Mouse (Mus musculus) splenic B cell, adult 2 months (primary cell): ENCODE measurements at regions not wholly inside any gene's neighbourhood (a gene's known extent, or its start where the extent isn't known, plus 50 kb on each side); places are given as distances from the start of the nearest gene placed in this dataset.

Source experiments
- DNase-seq: peaks from one replicate; pipeline ENCODE4 v3.0.0-alpha.2; 2011; ENCODE audit warnings: low read depth, low spot score
- H3K27me3 ChIP-seq: 2 replicates; pipeline ENCODE4 v1.6.1; 2012; ENCODE audit warnings: mild to moderate bottlenecking, low read length, moderate library complexity, mixed read lengths; ENCODE audit not compliant: control insufficient read depth, poor library complexity, insufficient read depth, severe bottlenecking
- H3K36me3 ChIP-seq: 2 replicates; pipeline ENCODE4 v1.6.1; 2012; ENCODE audit warnings: mild to moderate bottlenecking, low read length, moderate library complexity, mixed read lengths; ENCODE audit not compliant: control insufficient read depth, poor library complexity, insufficient read depth, severe bottlenecking

GRCm38 (mm10) chr10:21696671-21697070 lies 103.7 kb downstream of the 1700020N01Rik start:
- Histone ChIP-seq H3K36me3 (no peaks in the 10 kb centered on the region), H3K27me3 (no peaks in the 10 kb centered on the region; the same call in 1 of the 2 replicates)
- no peak for DNase-seq

- no peak for DNase-seq
- Histone ChIP-seq H3K27me3 (no peaks in the 10 kb centered on the region), H3K36me3 (no peaks in the 10 kb centered on the region)
Measured at GRCm38 (mm10) chr10:21701580-21701979, 108.6 kb downstream of the 1700020N01Rik start.

GRCm38 (mm10) chr10:21702134-21702533 lies 109.2 kb downstream of the 1700020N01Rik start:
- H3K36me3 ChIP-seq = no peaks in the 10 kb centered on the region

GRCm38 (mm10) chr10:21711866-21712265 lies 118.9 kb downstream of the 1700020N01Rik start:
- no peaks in the 10 kb centered on the region for H3K36me3 ChIP-seq
- no peak for DNase-seq

More at GRCm38 (mm10) chr10:21702134-21702533, 109.2 kb downstream of the 1700020N01Rik start:
- no peak for DNase-seq
- no peaks in the 10 kb centered on the region for H3K27me3 ChIP-seq

GRCm38 (mm10) chr10:21712828-21713227 lies 119.9 kb downstream of the 1700020N01Rik start:
- Histone ChIP-seq H3K36me3 (no peaks in the 10 kb centered on the region), H3K27me3 (no peaks in the 10 kb centered on the region)
- no peak for DNase-seq

More at GRCm38 (mm10) chr10:21711866-21712265, 118.9 kb downstream of the 1700020N01Rik start:
- H3K27me3 ChIP-seq = no peaks in the 10 kb centered on the region

GRCm38 (mm10) chr10:21715436-21715835 lies 122.5 kb downstream of the 1700020N01Rik start:
- no peak for DNase-seq
- H3K27me3 ChIP-seq = no peaks in the 10 kb centered on the region
- no peaks in the 10 kb centered on the region for H3K36me3 ChIP-seq

- Histone ChIP-seq H3K27me3 (no peaks in the 10 kb centered on the region), H3K36me3 (no peaks in the 10 kb centered on the region)
- DNase-seq = no peak
Measured at GRCm38 (mm10) chr10:21718189-21718588, 125.2 kb downstream of the 1700020N01Rik start.

GRCm38 (mm10) chr10:21724351-21724750 lies 131.4 kb downstream of the 1700020N01Rik start:
- Histone ChIP-seq H3K36me3 (no peaks in the 10 kb centered on the region), H3K27me3 (no peaks in the 10 kb centered on the region)
- DNase-seq = no peak

- DNase-seq = no peak
- H3K36me3 ChIP-seq = no peaks in the 10 kb centered on the region
- H3K27me3 ChIP-seq = no peaks in the 10 kb centered on the region
Measured at GRCm38 (mm10) chr10:21724999-21725398, 132.1 kb downstream of the 1700020N01Rik start.

GRCm38 (mm10) chr10:21740256-21740655 lies 141.7 kb upstream of the Sgk1 start:
- no peak for DNase-seq
- H3K27me3 ChIP-seq = no peaks in the 10 kb centered on the region
- H3K36me3 ChIP-seq = no peaks in the 10 kb centered on the region

- no peak for DNase-seq
- Histone ChIP-seq H3K36me3 (no peaks in the 10 kb centered on the region), H3K27me3 (no peaks in the 10 kb centered on the region)
Measured at GRCm38 (mm10) chr10:21741575-21741974, 140.4 kb upstream of the Sgk1 start.

- DNase-seq = no peak
- no peaks in the 10 kb centered on the region for H3K27me3 ChIP-seq
- H3K36me3 ChIP-seq = no peaks in the 10 kb centered on the region
Measured at GRCm38 (mm10) chr10:21741976-21742745, 139.8 kb upstream of the Sgk1 start.

- Histone ChIP-seq H3K27me3 (no peaks in the 10 kb centered on the region), H3K36me3 (no peaks in the 10 kb centered on the region)
- DNase-seq = no peak
Measured at GRCm38 (mm10) chr10:21743396-21743795, 138.6 kb upstream of the Sgk1 start.

GRCm38 (mm10) chr10:21744341-21744955 lies 137.5 kb upstream of the Sgk1 start:
- H3K36me3 ChIP-seq = no peaks in the 10 kb centered on the region
- H3K27me3 ChIP-seq = no peaks in the 10 kb centered on the region
- DNase-seq = no peak

GRCm38 (mm10) chr10:21745940-21746487 lies 136.0 kb upstream of the Sgk1 start:
- Histone ChIP-seq H3K27me3 (no peaks in the 10 kb centered on the region), H3K36me3 (no peaks in the 10 kb centered on the region)
- no peak for DNase-seq
